Mouse (Mus musculus) left cerebral cortex, postnatal 14 days (tissue): ENCODE measurements around the gene 4930432M17Rik. TPM values are rescaled to one million over a fixed set of nuclear protein-coding genes. Genes with fewer than 3 reads are reported as not detected.

ENCODE experiments used
- DNase-seq, 2 experiments: peaks; one replicate each; pipeline ENCODE4 v3.0.0; 2021 to 2022; ENCODE audit warnings: low spot score in 2 of 2, mixed read lengths in 1 of 2
- intact Hi-C: fragments of 180-260 bp; cut with DNase I; formaldehyde crosslinking; loops from one replicate; pipeline ENCODE4 v1.15.1; 2025
- total RNA-seq, 2 experiments: library from RNA; stranded (reverse); gene quantifications; 2 replicates each; pipeline ENCODE4 v1.2.3; 2021

Gene 4930432M17Rik
- total RNA-seq, 2 experiments from 2014 or later, result not detected

GRCm38 (mm10) chr3:121723968-121724524 lies 53.5 kb downstream of the 4930432M17Rik start:
- no peak for DNase-seq
- intact Hi-C loops, result no loop called here

- intact Hi-C loops, result no loop called here
- no peak for DNase-seq
Measured at GRCm38 (mm10) chr3:121724553-121724952, 54.0 kb downstream of the 4930432M17Rik start.

- intact Hi-C loops, result no loop called here
- no peak for DNase-seq
Measured at GRCm38 (mm10) chr3:121725651-121726050, 55.1 kb downstream of the 4930432M17Rik start.

GRCm38 (mm10) chr3:121729678-121730077 lies 59.1 kb downstream of the 4930432M17Rik start:
- intact Hi-C loops, result loop anchor here (10.0 kb wide), 1 partner anchor 425 kb away; no protein-coding TSS in a partner anchor
- DNase-seq, result no peak

Other genes starting within 250 kb of the 4930432M17Rik start
- 10 to 100 TPM; 65.0 to 67.9 TPM for gene Cnn3, start 244.3 kb upstream of the 4930432M17Rik start, total RNA-seq
- not detected for gene Slc44a3, start 138.4 kb upstream of the 4930432M17Rik start, total RNA-seq
- 10 to 100 TPM; 42.8 to 47.9 TPM for gene F3, start 52.8 kb downstream of the 4930432M17Rik start, total RNA-seq
- gene Abcd3, start 144.5 kb downstream of the 4930432M17Rik start, total RNA-seq, result 10 to 100 TPM; 61.5 to 62.8 TPM